Mouse (Mus musculus): ENCODE data around the gene Gm10251.
"Not testable (repeated sequence)": the region's sequence is repeated elsewhere in the genome, so short reads cannot be mapped to it uniquely, and the experiment has no call there.

GRCm38 (mm10) chr14:6605004-6605403 lies 79.0 kb downstream of the Gm10251 start:
- TF ChIP-seq CTCF (IDR thresholded peaks at IDR 0.05; ENCODE audit: low read depth, low read length); POLR2A (IDR thresholded peaks at IDR 0.05; ENCODE audit: extremely low read depth, insufficient read depth, low read length): not testable (repeated sequence)

Measured in liver, adult 2 months (tissue).